Mouse (Mus musculus) layer of hippocampus, adult 8-10 months (tissue): Measurements from ENCODE around the gene Ccz1. TPM values are rescaled to one million over a fixed set of nuclear protein-coding genes. Genes with fewer than 3 reads are reported as not detected.

Experiments
- DNase-seq, 2 experiments: peaks; one replicate each; pipeline ENCODE4 v3.0.0; 2022; ENCODE audit warnings: low spot score in 2 of 2
- total RNA-seq, 4 experiments: library from RNA; stranded (reverse); gene quantifications; 2 replicates each; pipeline ENCODE4 v1.2.4; 2022

Ccz1 gene
- total RNA-seq, 4 experiments from 2014 or later: 38.1 to 41.0 (median 38.6) TPM

DNA sequence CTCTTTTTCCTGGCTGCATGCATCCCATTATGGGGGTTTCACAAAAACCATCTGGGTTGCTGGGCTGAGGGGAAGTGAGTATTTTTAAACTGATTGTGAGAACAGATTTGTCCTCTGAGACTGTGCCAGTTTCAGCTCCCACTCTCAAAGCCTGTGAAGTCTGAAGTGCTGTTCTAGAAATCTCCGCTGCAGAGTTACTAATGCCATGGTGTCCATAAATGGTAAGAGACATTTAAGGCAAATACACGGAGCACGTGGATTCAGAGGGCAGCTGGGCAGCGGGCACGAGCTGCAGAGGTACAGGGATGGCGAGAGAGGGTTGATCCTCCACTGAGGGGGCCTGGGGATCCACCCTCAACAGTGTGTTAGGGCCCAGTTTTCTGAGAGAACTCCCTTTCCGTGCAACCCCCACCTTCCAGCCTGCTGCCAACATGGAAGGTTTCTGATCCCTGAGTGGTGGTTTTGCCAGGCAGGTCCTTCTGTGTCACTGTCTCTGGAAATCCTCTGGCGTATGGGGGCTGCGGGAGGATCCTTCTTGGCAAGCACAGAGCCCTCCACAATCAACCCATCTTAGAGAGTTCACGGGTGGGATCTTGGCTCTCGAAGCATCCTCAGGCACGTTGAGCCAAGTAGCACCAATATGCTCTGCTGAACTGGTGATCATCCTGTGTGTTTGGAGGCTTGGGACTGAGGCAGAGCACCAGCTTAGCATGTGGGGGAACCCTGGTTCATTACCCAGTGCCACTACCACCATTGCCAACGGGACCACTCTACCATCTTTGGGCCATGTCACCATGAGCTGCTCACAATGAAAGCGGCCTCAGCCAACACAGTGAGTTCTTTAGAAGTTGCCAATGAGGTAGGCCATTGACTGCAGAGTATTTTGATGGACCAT, 71.2 kb downstream of the Ccz1 start:
- peak; percentile 84 to 89 for DNase-seq

DNA sequence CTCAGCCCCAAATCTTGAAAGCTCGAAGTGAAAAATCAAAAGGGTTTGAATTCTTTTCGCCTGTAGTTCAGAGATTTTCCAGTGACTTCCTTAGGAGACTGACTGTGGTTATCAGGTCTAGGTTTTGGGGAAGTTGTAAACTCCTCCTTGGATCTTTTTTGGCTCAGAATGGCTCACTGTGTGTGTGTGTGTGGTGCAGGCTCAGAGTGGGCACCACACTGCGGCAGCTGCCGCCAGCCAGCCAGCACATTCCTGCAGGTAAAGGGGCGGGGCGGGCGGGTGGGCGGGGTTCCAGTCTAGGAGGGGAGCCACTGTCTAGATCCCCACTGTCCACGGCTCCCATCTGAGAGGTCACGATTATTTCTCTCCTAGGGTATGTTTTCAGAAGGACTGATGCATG, 73.1 kb downstream of the Ccz1 start:
- DNase-seq: no peak

Other genes starting within 250 kb of the Ccz1 start
- gene Eif2ak1, start 197.1 kb downstream of the Ccz1 start, total RNA-seq: 10 to 100 TPM; 41.5 to 49.6 (median 43.1) TPM
- not detected for gene Ankrd61, start 117.2 kb downstream of the Ccz1 start, total RNA-seq
- 10 to 100 TPM; 28.6 to 31.3 (median 29.1) TPM for gene Aimp2, start 105.0 kb downstream of the Ccz1 start, total RNA-seq
- gene Pms2, start 104.9 kb downstream of the Ccz1 start, total RNA-seq: 10 to 100 TPM; 18.8 to 22.0 (median 20.8) TPM
- gene Gm42421, start 86.7 kb downstream of the Ccz1 start, total RNA-seq: 1 to 10 TPM in 3 of 4 experiments, under 1 TPM in 1; 0.57 to 2.2 (median 1.9) TPM
- gene Rsph10b, start 81.8 kb downstream of the Ccz1 start, total RNA-seq: 1 to 10 TPM; 4.1 to 4.3 (median 4.2) TPM
- not detected for gene Ocm, start 11.8 kb upstream of the Ccz1 start, total RNA-seq
- 100 to 1,000 TPM in 2 of 4 experiments, 10 to 100 TPM in 2; 76.3 to 105 (median 90.6) TPM for gene Lmtk2, start 85.6 kb upstream of the Ccz1 start, total RNA-seq
- gene Bhlha15, start 175.4 kb upstream of the Ccz1 start, total RNA-seq: under 1 TPM; 0.12 to 0.45 (median 0.23) TPM
- gene Tecpr1, start 208.7 kb upstream of the Ccz1 start, total RNA-seq: 100 to 1,000 TPM; 103 to 120 (median 109) TPM
- 10 to 100 TPM; 55.7 to 78.1 (median 67.5) TPM for gene Bri3, start 229.6 kb upstream of the Ccz1 start, total RNA-seq